Mouse (Mus musculus) brain, embryonic 14.5 days (tissue): ENCODE measurements around the gene Fam155a.

Source experiments
- CTCF ChIP-seq: fragments of 200-500 bp; IDR thresholded peaks from 2 replicates; pipeline ENCODE4 v1.5.1; 2012; ENCODE audit warnings: inconsistent platforms, mild to moderate bottlenecking, moderate library complexity, borderline replicate concordance; ENCODE audit not compliant: insufficient read depth, insufficient read length; ENCODE audit errors: extremely low read depth
- POLR2A ChIP-seq: fragments of 200-500 bp; IDR thresholded peaks from 2 replicates; pipeline ENCODE4 v1.6.1; 2012; ENCODE audit warnings: mild to moderate bottlenecking, inconsistent platforms, borderline replicate concordance; ENCODE audit not compliant: poor library complexity, insufficient read depth, insufficient read length, severe bottlenecking; ENCODE audit errors: extremely low read depth

GRCm38 (mm10) chr8:9255316-9255715, 515.6 kb downstream of the Fam155a start:
- TF ChIP-seq CTCF = no peak
- no peak for TF ChIP-seq POLR2A
